Mouse (Mus musculus) testis, adult 2 months (tissue): Measurements from ENCODE around the gene Kiz. TPM values are rescaled to one million over a fixed set of nuclear protein-coding genes. Genes with fewer than 3 reads are reported as not detected.

Source experiments
- H3K27ac ChIP-seq: fragments of 200-500 bp; 2 replicates; pipeline ENCODE4 v1.5.1; 2012; ENCODE audit warnings: low read depth, low read length; ENCODE audit not compliant: control insufficient read depth, insufficient read depth
- H3K27me3 ChIP-seq: fragments of 200-500 bp; 2 replicates; pipeline ENCODE4 v1.6.1; 2012; ENCODE audit warnings: mild to moderate bottlenecking, low read length, moderate library complexity; ENCODE audit not compliant: control insufficient read depth, insufficient read depth
- H3K36me3 ChIP-seq: fragments of 200-500 bp; 2 replicates; pipeline ENCODE4 v1.6.1; 2012; ENCODE audit warnings: mild to moderate bottlenecking, low read length; ENCODE audit not compliant: control insufficient read depth, insufficient read depth
- H3K4me1 ChIP-seq: fragments of 200-500 bp; 2 replicates; pipeline ENCODE4 v1.6.1; 2012; ENCODE audit warnings: low read length; ENCODE audit not compliant: control insufficient read depth, insufficient read depth
- H3K4me3 ChIP-seq: fragments of 200-500 bp; 2 replicates; pipeline ENCODE4 v1.5.1; 2012; ENCODE audit warnings: low read depth, mild to moderate bottlenecking, low read length, moderate library complexity, mixed read lengths; ENCODE audit not compliant: control insufficient read depth
- CTCF ChIP-seq: fragments of 200-500 bp; IDR thresholded peaks from 2 replicates; pipeline ENCODE4 v1.5.1; 2012; ENCODE audit warnings: low read depth, mild to moderate bottlenecking, inconsistent platforms, low read length, moderate library complexity; ENCODE audit not compliant: control insufficient read depth, insufficient read depth, insufficient replicate concordance
- POLR2A ChIP-seq: fragments of 200-500 bp; IDR thresholded peaks from 2 replicates; pipeline ENCODE4 v1.6.1; 2012; ENCODE audit warnings: low read depth, mild to moderate bottlenecking, inconsistent platforms, low read length, moderate library complexity; ENCODE audit not compliant: control insufficient read depth
- polyA plus RNA-seq: library from polyadenylated mRNA; depleted of rRNA; stranded (reverse); fragments of >200 nt; gene quantifications from 2 replicates; pipeline ENCODE4 v1.2.3, GENCODE M21; 2012

Kiz gene
- polyA plus RNA-seq, 1 experiment = 98.2 TPM

DNA sequence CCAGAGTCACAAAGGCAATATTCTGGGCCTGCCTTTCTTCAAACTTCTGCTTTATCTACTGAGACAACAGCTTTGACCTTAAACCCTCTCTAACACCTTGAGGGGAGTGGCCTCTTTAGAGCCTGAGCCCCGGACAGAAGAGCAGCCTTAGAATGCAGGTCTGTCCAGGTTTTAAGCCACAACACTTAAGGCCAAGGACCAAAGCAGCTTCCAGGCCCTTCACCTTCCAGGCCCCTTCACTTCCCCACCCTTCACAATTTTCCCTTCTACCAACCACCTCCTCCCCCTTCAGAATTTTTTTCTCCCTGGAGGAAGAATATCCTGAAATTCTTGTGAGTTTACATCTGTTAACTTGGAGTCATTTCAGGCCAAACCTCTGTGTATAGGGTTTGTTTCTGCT, 18.0 kb upstream of the Kiz start:
- Histone ChIP-seq H3K36me3 (no peaks in the 10 kb centered on the region), H3K27me3 (peaks cover 8% of the 10 kb centered on the region), H3K4me3 (no peak overlapping the region), H3K27ac (no peak overlapping the region), H3K4me1 (peaks cover 23% of the 10 kb centered on the region)
- no peak for TF ChIP-seq POLR2A
- no peak for TF ChIP-seq CTCF

DNA sequence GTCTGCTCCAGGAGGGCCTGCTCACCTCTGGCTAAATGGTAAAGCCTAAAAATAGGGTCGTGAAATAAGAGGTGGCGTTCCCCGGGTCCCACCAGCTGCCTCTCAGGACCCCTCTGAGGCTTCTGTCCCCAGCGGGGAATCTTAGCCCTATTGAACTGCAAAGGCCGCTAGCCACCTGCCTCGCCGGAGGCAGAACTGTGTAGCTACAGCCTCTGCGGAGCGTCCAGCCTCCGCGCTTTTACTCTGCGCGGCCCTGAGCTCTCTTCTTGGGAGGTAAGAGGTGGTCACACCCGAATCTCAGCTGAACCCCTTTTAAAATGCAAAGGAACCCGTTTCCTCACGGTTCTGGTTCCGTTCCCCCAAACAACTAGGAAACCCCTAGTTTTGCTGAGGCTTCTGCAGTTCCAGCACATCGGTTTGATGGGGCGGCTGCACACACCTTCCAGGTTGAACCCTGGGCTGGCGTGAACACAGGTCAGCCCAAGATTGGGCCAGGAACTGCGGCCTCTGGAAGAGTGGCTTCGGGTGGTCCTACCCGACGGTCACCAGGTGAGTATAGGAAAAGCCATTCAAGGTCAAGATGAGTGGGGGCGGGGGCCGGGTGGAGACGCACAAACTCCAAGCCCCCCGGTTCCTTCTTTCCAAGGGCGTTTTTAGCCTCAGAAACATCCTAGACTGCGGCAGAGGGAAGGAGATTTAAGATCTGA, 16.9 kb upstream of the Kiz start:
- no peak for TF ChIP-seq POLR2A
- no peak for TF ChIP-seq CTCF
- H3K4me3 ChIP-seq = peak overlapping the region; percentile 57
- no peak overlapping the region for H3K27ac ChIP-seq
- H3K4me1 ChIP-seq = peaks cover 23% of the 10 kb centered on the region
- H3K36me3 ChIP-seq = no peaks in the 10 kb centered on the region
- H3K27me3 ChIP-seq = peaks cover 8% of the 10 kb centered on the region

DNA sequence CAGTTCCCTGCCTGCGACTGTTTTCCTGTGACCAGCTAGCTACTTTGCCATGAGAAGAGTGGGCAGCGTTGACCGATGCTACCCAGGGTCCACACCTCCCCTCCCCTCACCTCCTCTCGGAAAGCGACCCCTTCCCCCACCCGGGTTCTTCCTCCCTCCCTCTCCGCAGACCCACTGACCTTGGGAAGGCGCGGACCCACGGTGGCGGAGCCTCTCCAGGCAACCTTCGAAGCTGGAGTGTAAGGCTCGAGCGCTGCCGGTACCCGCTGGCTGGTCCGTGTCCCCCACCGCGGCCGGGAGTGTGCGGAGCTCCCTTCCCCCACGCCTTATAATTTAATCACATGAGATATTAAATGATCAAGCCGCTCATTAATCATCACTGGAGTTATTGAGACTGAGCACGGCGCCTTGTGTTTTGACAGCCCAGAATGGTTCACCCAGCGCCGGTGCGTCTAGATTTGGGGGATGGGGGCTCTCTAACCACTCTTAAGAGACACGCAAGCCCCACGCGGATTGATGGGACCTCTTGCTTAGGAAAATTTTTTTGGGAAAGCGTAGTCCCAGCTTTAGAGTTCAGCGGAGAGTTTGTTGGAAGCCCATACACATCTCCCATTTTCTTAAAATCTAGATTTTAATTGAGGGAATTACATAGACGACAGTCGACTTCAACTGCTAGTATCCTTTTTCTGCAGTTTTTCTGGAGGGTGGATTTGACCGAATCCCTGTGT, 16.2 kb upstream of the Kiz start:
- TF ChIP-seq POLR2A (peak; percentile 36; the same call in 1 of the 2 replicates), CTCF (no peak)
- Histone ChIP-seq H3K36me3 (no peaks in the 10 kb centered on the region), H3K27me3 (peaks cover 8% of the 10 kb centered on the region), H3K4me1 (peaks cover 21% of the 10 kb centered on the region), H3K27ac (no peak overlapping the region), H3K4me3 (peak overlapping the region; percentile 57)

DNA sequence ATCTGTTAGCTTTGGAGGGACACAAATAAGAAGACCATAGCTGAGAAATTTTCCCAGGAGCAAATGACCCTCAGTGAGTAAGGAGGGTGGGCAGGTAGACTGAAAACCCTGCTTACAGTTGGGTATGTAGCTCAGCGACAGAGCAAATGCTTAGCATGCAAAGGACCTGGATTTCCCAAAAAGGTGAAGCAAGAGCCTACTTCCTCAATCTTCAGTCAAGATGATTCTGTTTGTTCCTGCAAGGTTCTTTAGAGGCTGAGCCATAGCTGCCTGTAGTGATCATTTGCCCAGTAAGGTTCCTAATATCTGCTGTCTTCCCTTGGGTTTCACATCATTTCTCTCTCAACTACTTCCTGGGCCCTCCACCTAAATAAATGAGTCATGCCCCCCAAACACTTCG, 7.8 kb upstream of the Kiz start:
- no peak for TF ChIP-seq CTCF
- no peak for TF ChIP-seq POLR2A
- H3K27ac ChIP-seq = no peak overlapping the region
- no peaks in the 10 kb centered on the region for H3K27me3 ChIP-seq
- H3K4me1 ChIP-seq = no peaks in the 10 kb centered on the region
- no peaks in the 10 kb centered on the region for H3K36me3 ChIP-seq
- no peak overlapping the region for H3K4me3 ChIP-seq

DNA sequence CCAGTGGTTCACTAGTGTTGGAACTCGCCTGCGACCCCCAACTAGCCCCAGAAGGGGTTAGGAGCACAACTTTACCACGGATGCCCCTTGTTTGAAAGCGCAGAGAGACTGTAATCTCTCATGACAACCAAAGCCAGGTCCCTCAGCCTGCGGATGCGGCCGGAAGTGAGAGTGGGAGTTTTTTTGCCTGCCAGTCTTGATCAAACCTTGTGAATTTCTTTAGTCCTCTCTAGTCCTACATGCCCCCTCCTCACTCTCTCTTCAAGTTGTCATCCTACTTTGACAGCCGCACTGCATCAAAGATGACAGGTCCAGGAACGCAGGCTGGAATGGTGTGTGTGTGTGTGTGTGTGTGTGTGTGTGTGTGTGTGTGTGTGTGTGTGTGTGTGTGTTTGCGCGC, 456 bp downstream of the Kiz start:
- H3K4me3 ChIP-seq = peak overlapping the region; percentile 90
- TF ChIP-seq CTCF (no peak), POLR2A (no peak)
- no peaks in the 10 kb centered on the region for H3K4me1 ChIP-seq
- no peaks in the 10 kb centered on the region for H3K36me3 ChIP-seq
- H3K27me3 ChIP-seq = no peaks in the 10 kb centered on the region
- H3K27ac ChIP-seq = peak overlapping the region; percentile 86

DNA sequence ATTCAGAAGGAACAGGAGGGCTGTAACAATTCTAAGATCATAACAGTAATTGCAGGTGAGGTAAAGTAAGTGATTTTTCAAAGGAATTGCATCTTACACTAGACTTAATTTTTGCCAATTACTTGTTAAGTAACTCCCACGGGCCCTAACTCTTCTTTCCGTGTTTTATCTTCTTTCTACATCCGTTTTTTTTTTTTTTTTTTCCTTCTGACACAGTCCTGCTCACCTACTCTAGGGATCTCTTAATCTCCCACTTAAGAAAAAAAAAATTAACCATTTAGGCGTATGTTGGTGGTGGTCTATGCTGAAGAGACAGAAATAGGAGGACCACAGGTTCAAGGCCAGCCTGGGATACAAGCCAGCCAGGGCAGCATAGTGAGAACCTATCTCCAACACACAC, 1.2 kb downstream of the Kiz start:
- H3K27ac ChIP-seq = no peak overlapping the region
- TF ChIP-seq POLR2A (no peak), CTCF (no peak)
- no peaks in the 10 kb centered on the region for H3K36me3 ChIP-seq
- peak overlapping the region; percentile 8; the same call in 1 of the 2 replicates for H3K4me3 ChIP-seq
- no peaks in the 10 kb centered on the region for H3K27me3 ChIP-seq
- H3K4me1 ChIP-seq = no peaks in the 10 kb centered on the region

DNA sequence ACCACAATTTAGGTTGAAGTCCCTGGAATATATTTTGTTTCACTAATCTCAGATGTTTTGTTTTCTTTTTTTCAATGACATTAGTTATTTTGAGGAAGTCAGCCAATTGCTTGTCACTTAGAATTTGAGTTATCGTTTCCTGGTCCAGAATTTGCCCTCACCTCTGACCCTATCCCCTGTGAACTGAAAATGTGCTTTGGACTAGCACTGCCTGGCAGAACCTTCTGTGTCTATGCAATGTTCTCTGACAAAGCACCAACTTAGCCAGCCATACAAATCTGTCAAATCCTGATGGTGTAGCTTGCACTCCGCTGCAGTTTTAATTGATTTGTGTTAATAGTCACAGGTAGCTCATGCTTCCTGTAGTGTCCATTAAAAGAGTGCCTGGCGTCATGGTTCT, 10.1 kb downstream of the Kiz start:
- no peaks in the 10 kb centered on the region for H3K36me3 ChIP-seq
- no peak for TF ChIP-seq CTCF
- no peak for TF ChIP-seq POLR2A

More for the DNA sequence above, 10.1 kb downstream of the Kiz start:
- Histone ChIP-seq H3K4me3 (no peak overlapping the region), H3K27ac (no peak overlapping the region), H3K4me1 (no peaks in the 10 kb centered on the region), H3K27me3 (no peaks in the 10 kb centered on the region)
